Mouse (Mus musculus) stomach, embryonic 15.5 days (tissue): ENCODE measurements around the gene Gpr19. TPM values are rescaled to one million over a fixed set of nuclear protein-coding genes. Genes with fewer than 3 reads are reported as not detected.
A peak's percentile ranks its signal among the peaks of the same experiment; 100 is the strongest.

Source experiments
- ATAC-seq: fragments of 200-750 bp; cut with Nextera tagmentation; 2 replicates; pipeline ENCODE4 v1.8.0; 2017; ENCODE audit warnings: low read depth, moderate number of reproducible peaks, moderate TSS enrichment; ENCODE audit not compliant: insufficient read depth, low FRiP score
- H3K27ac ChIP-seq: fragments of 300-500 bp; sonication (generic); 2 replicates; pipeline ENCODE4 v1.5.1; 2015; ENCODE audit warnings: mild to moderate bottlenecking, inconsistent platforms
- H3K27me3 ChIP-seq: fragments of 300-500 bp; sonication (generic); replicated peaks from 2 replicates; pipeline ENCODE4 v1.6.1; 2015; ENCODE audit warnings: inconsistent platforms
- H3K36me3 ChIP-seq: fragments of 300-500 bp; sonication (generic); 2 replicates; pipeline ENCODE4 v1.6.1; 2015; ENCODE audit warnings: inconsistent platforms
- H3K4me1 ChIP-seq: fragments of 300-500 bp; sonication (generic); 2 replicates; pipeline ENCODE4 v1.6.1; 2015; ENCODE audit warnings: inconsistent platforms
- H3K4me2 ChIP-seq: fragments of 300-500 bp; sonication (generic); 2 replicates; pipeline ENCODE4 v1.6.1; 2015; ENCODE audit warnings: mild to moderate bottlenecking, inconsistent platforms
- H3K4me3 ChIP-seq: fragments of 300-500 bp; sonication (generic); replicated peaks from 2 replicates; pipeline ENCODE4 v1.5.1; 2015; ENCODE audit warnings: inconsistent platforms
- H3K9ac ChIP-seq: fragments of 300-500 bp; sonication (generic); 2 replicates; pipeline ENCODE4 v1.6.1; 2015; ENCODE audit warnings: inconsistent platforms
- H3K9me3 ChIP-seq: fragments of 300-500 bp; sonication (generic); 2 replicates; pipeline ENCODE4 v1.6.1; 2016; ENCODE audit warnings: inconsistent platforms
- WGBS: fragments of 180-500 bp; shearing (Covaris S2); methylation state at CpG from one replicate; pipeline ENCODE4 v1.1.7; 2015; 5-methylcytosine and 5-hydroxymethylcytosine counted together
- polyA plus RNA-seq: library from polyadenylated mRNA; unstranded; fragments of >200 nt; fragmentation: Nextera tagmentation; extraction: Ambion mirVana; gene quantifications from 2 replicates; pipeline ENCODE4 v1.2.1, GENCODE M21; 2015

Gpr19 gene
- polyA plus RNA-seq, 1 experiment from 2014 or later = 9.8 TPM

GRCm38 (mm10) chr6:134840346-134840745, 58.0 kb downstream of the Gpr19 start:
- ATAC-seq = no peak
- no peaks in the 10 kb centered on the region for H3K27me3 ChIP-seq
- WGBS = 74% methylated on average over 2 of the region's 2 CpGs

GRCm38 (mm10) chr6:134838111-134838510, 60.3 kb downstream of the Gpr19 start:
- H3K4me2 ChIP-seq = no peak overlapping the region
- no peak overlapping the region for H3K4me3 ChIP-seq
- ATAC-seq = no peak
- no peaks in the 10 kb centered on the region for H3K36me3 ChIP-seq
- H3K4me1 ChIP-seq = no peaks in the 10 kb centered on the region
- no peaks in the 10 kb centered on the region for H3K27me3 ChIP-seq
- H3K27ac ChIP-seq = no peak overlapping the region
- no peak overlapping the region for H3K9ac ChIP-seq
- 83% methylated on average over 4 of the region's 4 CpGs for WGBS
- no peaks in the 10 kb centered on the region for H3K9me3 ChIP-seq

More at GRCm38 (mm10) chr6:134840346-134840745, 58.0 kb downstream of the Gpr19 start:
- H3K9ac ChIP-seq = no peak overlapping the region
- no peak overlapping the region for H3K27ac ChIP-seq
- no peaks in the 10 kb centered on the region for H3K4me1 ChIP-seq
- no peak overlapping the region for H3K4me2 ChIP-seq
- no peaks in the 10 kb centered on the region for H3K36me3 ChIP-seq
- H3K4me3 ChIP-seq = no peak overlapping the region
- H3K9me3 ChIP-seq = no peaks in the 10 kb centered on the region

- no peaks in the 10 kb centered on the region for H3K27me3 ChIP-seq
- WGBS = 80% methylated on average over 9 of the region's 9 CpGs
- no peak overlapping the region for H3K4me2 ChIP-seq
- no peaks in the 10 kb centered on the region for H3K9me3 ChIP-seq
- no peak overlapping the region for H3K4me3 ChIP-seq
- H3K4me1 ChIP-seq = peaks cover 5% of the 10 kb centered on the region; the same call in 1 of the 2 replicates
- no peaks in the 10 kb centered on the region for H3K36me3 ChIP-seq
- H3K27ac ChIP-seq = no peak overlapping the region
- no peak overlapping the region for H3K9ac ChIP-seq
- ATAC-seq = no peak
These were observed 63.7 kb downstream of the Gpr19 start for GRCm38 (mm10) chr6:134834585-134835251.

GRCm38 (mm10) chr6:134830776-134831175, 67.6 kb downstream of the Gpr19 start:
- H3K4me2 ChIP-seq = peak overlapping the region; percentile 83
- whole genome bisulfite sequencing = 3% methylated on average over 10 of the region's 10 CpGs
- no peak for ATAC-seq
- no peaks in the 10 kb centered on the region for H3K9me3 ChIP-seq
- peak overlapping the region; percentile 97 for H3K27ac ChIP-seq
- H3K36me3 ChIP-seq = no peaks in the 10 kb centered on the region
- peak overlapping the region; percentile 74 for H3K4me3 ChIP-seq
- peaks cover 12% of the 10 kb centered on the region; the same call in 1 of the 2 replicates for H3K4me1 ChIP-seq
- 0 out of 2 replicates have a peak overlapping the region, but pooled peaks have one; percentile 41 for H3K9ac ChIP-seq
- no peaks in the 10 kb centered on the region for H3K27me3 ChIP-seq

- Histone ChIP-seq H3K27me3 (no peaks in the 10 kb centered on the region), H3K9ac (peak within 1 kb of the TSS; percentile 41; the same call in 1 of the 2 replicates), H3K4me3 (peak within 1 kb of the TSS; percentile 74), H3K4me2 (peak within 1 kb of the TSS; percentile 83), H3K36me3 (no peaks in the 10 kb centered on the region), H3K4me1 (peaks cover 12% of the 10 kb centered on the region; the same call in 1 of the 2 replicates), H3K27ac (peak within 1 kb of the TSS; percentile 97), H3K9me3 (no peaks in the 10 kb centered on the region)
- ATAC-seq = peak; percentile 96
- under 1% methylated on average over 56 of the region's 58 CpGs for WGBS
These were observed 68.3 kb downstream of the Gpr19 start, which contains the start of gene Crebl2 for GRCm38 (mm10) chr6:134829786-134830700. Gene Crebl2, plus strand, starts transcription at chr6:134830154.

GRCm38 (mm10) chr6:134822844-134823243, 75.5 kb downstream of the Gpr19 start:
- no peak overlapping the region for H3K9ac ChIP-seq
- H3K27me3 ChIP-seq = no peaks in the 10 kb centered on the region
- no peak overlapping the region for H3K27ac ChIP-seq
- H3K4me2 ChIP-seq = no peak overlapping the region
- H3K36me3 ChIP-seq = no peaks in the 10 kb centered on the region
- ATAC-seq = no peak
- 69% methylated on average over 10 of the region's 10 CpGs for WGBS
- H3K4me3 ChIP-seq = no peak overlapping the region
- no peaks in the 10 kb centered on the region for H3K9me3 ChIP-seq
- no peaks in the 10 kb centered on the region for H3K4me1 ChIP-seq

GRCm38 (mm10) chr6:134820411-134820810, 78.0 kb downstream of the Gpr19 start:
- Histone ChIP-seq H3K4me1 (no peaks in the 10 kb centered on the region), H3K27ac (no peak overlapping the region), H3K36me3 (no peaks in the 10 kb centered on the region), H3K4me3 (no peak overlapping the region), H3K9me3 (no peaks in the 10 kb centered on the region), H3K4me2 (no peak overlapping the region), H3K27me3 (no peaks in the 10 kb centered on the region), H3K9ac (no peak overlapping the region)
- no peak for ATAC-seq
- whole genome bisulfite sequencing = 36% methylated on average over 6 of the region's 6 CpGs

GRCm38 (mm10) chr6:134819741-134820140, 78.6 kb downstream of the Gpr19 start:
- no peaks in the 10 kb centered on the region for H3K27me3 ChIP-seq
- H3K9ac ChIP-seq = no peak overlapping the region
- no peak overlapping the region for H3K4me2 ChIP-seq
- H3K4me1 ChIP-seq = no peaks in the 10 kb centered on the region
- H3K27ac ChIP-seq = no peak overlapping the region
- no peaks in the 10 kb centered on the region for H3K36me3 ChIP-seq
- no peaks in the 10 kb centered on the region for H3K9me3 ChIP-seq
- ATAC-seq = no peak; the same call in 1 of the 2 replicates
- no peak overlapping the region for H3K4me3 ChIP-seq
- 36% methylated on average over 5 of the region's 5 CpGs for WGBS

Other genes with a start within 250 kb of the Gpr19 start
- gene Dusp16, start 106.0 kb downstream of the Gpr19 start, polyA plus RNA-seq = 15.6 and 15.7 TPM in 2 replicates
- gene Crebl2, start 68.4 kb downstream of the Gpr19 start, polyA plus RNA-seq = 3.6 TPM in 2 replicates
- gene Cdkn1b, start 21.8 kb upstream of the Gpr19 start, polyA plus RNA-seq = 17.9 and 19.7 TPM in 2 replicates
- gene Apold1, start 83.1 kb upstream of the Gpr19 start, polyA plus RNA-seq = 3.2 and 3.7 TPM in 2 replicates
- 98.2 and 99.2 TPM in 2 replicates for gene Ddx47, start 113.0 kb upstream of the Gpr19 start, polyA plus RNA-seq
- 12.2 and 13.9 TPM in 2 replicates for gene Gprc5a, start 167.1 kb upstream of the Gpr19 start, polyA plus RNA-seq
- gene Gprc5d, start 219.7 kb upstream of the Gpr19 start, polyA plus RNA-seq = not detected in 2 replicates